ENCODE assay signal across 12 mouse cellular contexts in the genomic region with DNA sequence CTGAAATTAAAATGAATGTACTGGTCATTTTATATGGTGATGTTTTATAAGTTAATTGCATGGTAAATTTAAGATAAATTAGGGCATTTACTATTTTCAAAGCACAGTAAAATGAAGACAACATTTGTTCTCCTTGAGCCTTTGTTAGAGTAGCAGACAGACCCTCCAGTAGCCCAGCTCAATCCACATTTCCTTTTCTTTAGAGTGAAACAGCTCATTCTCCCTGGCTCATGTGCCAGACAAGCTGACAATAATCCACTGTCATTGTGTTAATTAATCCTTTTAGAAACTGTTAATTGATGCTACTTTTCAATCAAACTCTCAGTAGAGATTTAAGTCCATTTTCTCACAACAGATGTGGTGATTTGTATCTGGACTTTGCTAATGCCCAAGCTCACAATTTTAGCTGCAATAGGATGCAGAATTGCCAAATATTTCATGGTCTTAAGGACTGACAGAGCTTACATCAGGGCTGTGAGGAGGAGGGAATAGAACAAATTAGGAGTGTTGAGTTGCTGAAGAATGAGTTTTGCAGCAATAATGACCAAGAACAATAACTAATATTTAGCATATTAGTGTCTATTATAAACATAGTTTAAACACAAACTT.
"Had no signal": no experiment of that assay in that cellular context is flagged by ENCODE, and none has a peak within 500 bp of the region (broad histone marks: within the 10 kb centered on the region; RNA-seq: fewer than 3 reads in every experiment).

No protein-coding gene starts in this region.

- H3K27ac ChIP-seq: limb, embryonic 15.5 days; liver, embryonic 12.5 days; lung, embryonic 15.5 days; neural tube, embryonic 13.5 days had no signal

- H3K4me1 ChIP-seq: limb, embryonic 15.5 days; liver, embryonic 12.5 days; lung, embryonic 15.5 days; neural tube, embryonic 13.5 days had no signal

- H3K27me3 ChIP-seq: limb, embryonic 15.5 days; liver, embryonic 12.5 days; lung, embryonic 15.5 days; neural tube, embryonic 13.5 days had no signal

- H3K9me3 ChIP-seq: limb, embryonic 15.5 days; liver, embryonic 12.5 days; lung, embryonic 15.5 days; neural tube, embryonic 13.5 days had no signal

- H3K4me2 ChIP-seq: limb, embryonic 15.5 days; liver, embryonic 12.5 days; lung, embryonic 15.5 days; neural tube, embryonic 13.5 days had no signal

- H3K9ac ChIP-seq: limb, embryonic 15.5 days; liver, embryonic 12.5 days; lung, embryonic 15.5 days; neural tube, embryonic 13.5 days had no signal

- DNase-seq: kidney, adult 8-10 months; kidney, postnatal 36 days; layer of hippocampus, adult 9-11 months; layer of hippocampus, postnatal 36 days; right cerebral cortex, adult 18-20 months; thymus, adult 18-20 months; thymus, postnatal 25 days had no signal

- H3K4me3 ChIP-seq: limb, embryonic 15.5 days; liver, embryonic 12.5 days; lung, embryonic 15.5 days; neural tube, embryonic 13.5 days had no signal

- H3K36me3 ChIP-seq: limb, embryonic 15.5 days; liver, embryonic 12.5 days; lung, embryonic 15.5 days; neural tube, embryonic 13.5 days had no signal

- ATAC-seq: intestine, postnatal 0 days; liver, embryonic 12.5 days had no signal
